Mouse (Mus musculus) MEL-GATA-1-ER (cell line): ENCODE data around the gene BC055324.

Experiments used
- DNase-seq: peaks from one replicate; pipeline ENCODE4 v3.0.0-alpha.2; 2012; ENCODE audit warnings: low read depth; ENCODE audit errors: extremely low read depth

BC055324 gene

GRCm38 (mm10) chr1:163953396-163953795 lies 41.2 kb downstream of the BC055324 start:
- no peak for DNase-seq

- no peak for DNase-seq
Measured at GRCm38 (mm10) chr1:163942056-163942455, 52.5 kb downstream of the BC055324 start.

- no peak for DNase-seq
Measured at GRCm38 (mm10) chr1:163934591-163934990, 60.0 kb downstream of the BC055324 start.

- no peak for DNase-seq
Measured at GRCm38 (mm10) chr1:163931801-163932200, 62.8 kb downstream of the BC055324 start.

- DNase-seq, result peak; percentile 39
Measured at GRCm38 (mm10) chr1:163930458-163930794, 64.2 kb downstream of the BC055324 start.

- peak; percentile 74 for DNase-seq
Measured at GRCm38 (mm10) chr1:163929636-163930457, 64.7 kb downstream of the BC055324 start.

- no peak for DNase-seq
Measured at GRCm38 (mm10) chr1:163928846-163929245, 65.8 kb downstream of the BC055324 start, which contains the start of gene Scyl3. Scyl3 (plus strand) TSS chr1:163929100.

GRCm38 (mm10) chr1:163924093-163924492 lies 70.5 kb downstream of the BC055324 start:
- no peak for DNase-seq

- DNase-seq, result no peak
Measured at GRCm38 (mm10) chr1:163917349-163918160, 77.0 kb downstream of the BC055324 start.

GRCm38 (mm10) chr1:163911981-163912380 lies 82.6 kb downstream of the BC055324 start:
- DNase-seq, result no peak

- no peak for DNase-seq
Measured at GRCm38 (mm10) chr1:163910785-163911184, 83.8 kb downstream of the BC055324 start.

- peak; percentile 39 for DNase-seq
Measured at GRCm38 (mm10) chr1:163910343-163910742, 84.3 kb downstream of the BC055324 start.

GRCm38 (mm10) chr1:163908389-163908788 lies 86.2 kb downstream of the BC055324 start:
- DNase-seq, result no peak

- no peak for DNase-seq
Measured at GRCm38 (mm10) chr1:163907007-163907811, 87.4 kb downstream of the BC055324 start.

- no peak for DNase-seq
Measured at GRCm38 (mm10) chr1:163903411-163903810, 91.2 kb downstream of the BC055324 start.

GRCm38 (mm10) chr1:163900168-163900567 lies 94.4 kb downstream of the BC055324 start:
- no peak for DNase-seq

- DNase-seq, result no peak
Measured at GRCm38 (mm10) chr1:163899575-163899974, 95.0 kb downstream of the BC055324 start.

- no peak for DNase-seq
Measured at GRCm38 (mm10) chr1:163898291-163898764, 96.3 kb downstream of the BC055324 start.
